Mouse (Mus musculus) CD4-positive helper T cell, adult 2 months (primary cell): Measurements from ENCODE around the gene Lce1j.
"Not testable (repeated sequence)": the region's sequence is repeated elsewhere in the genome, so short reads cannot be mapped to it uniquely, and the experiment has no call there.

Source experiments
- DNase-seq: peaks from one replicate; pipeline ENCODE4 v3.0.0-alpha.2; 2012; ENCODE audit warnings: low read depth, missing footprints, low spot score

Gene Lce1j

GRCm38 (mm10) chr3:92790414-92790813, at the start of gene Lce1j:
TSS of gene Lce1j (minus strand) at chr3:92790514.
- no peak for DNase-seq

DNA sequence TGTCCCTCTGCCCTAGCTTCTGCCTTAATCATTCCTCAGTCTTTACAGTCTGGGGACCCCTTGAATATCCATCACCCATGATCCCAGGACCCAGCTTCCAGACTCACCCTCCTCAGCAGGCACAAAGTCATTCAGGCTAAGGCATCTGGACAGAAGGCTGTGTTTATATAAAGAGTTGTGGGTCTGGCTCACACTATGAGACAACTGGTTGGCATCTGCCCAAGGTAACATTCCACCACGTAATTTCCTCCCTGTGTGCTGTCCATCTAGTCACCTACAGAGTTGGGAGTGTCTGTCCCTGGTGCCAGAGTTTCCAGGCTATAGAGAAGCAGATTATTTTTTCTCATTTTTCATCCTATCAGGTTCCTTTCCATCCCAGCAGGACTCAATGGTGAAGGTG, 36.8 kb upstream of the Lce1j start, which contains the start of gene Kprp:
TSS of gene Kprp (minus strand) at position 140 of the 400 bp plus-strand sequence.
- no peak for DNase-seq

GRCm38 (mm10) chr3:92825808-92826207, 35.5 kb upstream of the Lce1j start:
- no peak for DNase-seq

DNA sequence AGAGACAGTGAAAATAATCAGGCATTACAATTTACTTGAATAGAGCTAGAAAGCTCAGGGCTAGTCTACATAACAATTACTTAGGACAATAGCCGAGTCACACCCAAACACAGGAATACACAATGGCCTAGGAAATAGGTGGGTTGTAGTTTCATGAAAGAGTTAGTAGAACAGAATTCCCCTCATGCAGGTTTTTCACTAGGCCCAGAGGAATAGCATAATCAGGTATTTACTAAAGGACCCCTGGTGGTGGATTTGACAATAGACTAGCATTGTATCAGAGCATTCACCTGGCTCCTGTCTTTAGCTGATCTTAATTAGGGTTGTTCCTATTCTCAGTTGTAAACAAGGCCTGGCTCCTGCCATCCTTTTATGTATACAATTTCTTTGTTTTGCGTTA, 25.7 kb upstream of the Lce1j start:
- DNase-seq: not testable (repeated sequence)

DNA sequence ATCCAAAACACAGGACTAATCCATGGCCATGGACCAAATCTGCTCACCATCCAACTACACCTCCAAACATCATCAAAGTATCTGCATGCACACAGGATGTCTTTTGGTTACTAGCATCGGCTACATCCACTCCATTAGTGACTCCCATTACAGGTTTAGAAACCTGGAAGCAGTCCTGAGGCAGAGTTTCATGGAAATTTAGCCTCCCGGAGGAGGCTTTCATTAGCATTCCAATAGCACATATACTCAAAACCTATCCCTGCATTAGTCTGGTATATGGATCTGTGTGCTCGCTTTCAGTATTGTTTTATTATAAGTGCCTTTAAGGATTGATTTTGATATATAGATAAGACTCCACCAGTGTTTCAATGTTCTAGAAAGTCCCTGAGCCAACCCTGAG, 25.3 kb upstream of the Lce1j start:
- DNase-seq: no peak

- no peak for DNase-seq
Observed at GRCm38 (mm10) chr3:92807791-92808190, 17.5 kb upstream of the Lce1j start, which contains the start of gene Lce1k. TSS of gene Lce1k (minus strand) at chr3:92807891.

DNA sequence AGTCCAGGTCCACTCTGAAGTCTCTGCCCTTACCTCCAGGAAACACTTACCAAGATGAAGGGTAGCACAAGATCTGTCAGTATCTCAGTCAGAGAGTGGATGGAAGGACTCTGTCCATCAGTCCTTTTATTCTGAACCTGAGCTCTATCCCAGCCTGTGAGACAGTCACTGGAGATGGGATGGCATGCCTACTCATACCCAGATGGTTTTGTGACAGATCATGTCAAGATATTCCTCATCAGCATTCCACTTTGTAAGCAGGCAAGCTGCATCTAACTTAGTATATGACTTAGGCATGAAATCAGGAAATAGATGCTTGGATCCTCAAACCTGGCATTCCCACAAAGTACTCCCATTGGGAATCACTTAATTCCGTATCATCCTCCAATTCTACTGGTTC, 11.5 kb downstream of the Lce1j start, which contains the start of gene Lce1i:
TSS of gene Lce1i (minus strand) at position 101 of the 400 bp plus-strand sequence.
- no peak for DNase-seq

DNA sequence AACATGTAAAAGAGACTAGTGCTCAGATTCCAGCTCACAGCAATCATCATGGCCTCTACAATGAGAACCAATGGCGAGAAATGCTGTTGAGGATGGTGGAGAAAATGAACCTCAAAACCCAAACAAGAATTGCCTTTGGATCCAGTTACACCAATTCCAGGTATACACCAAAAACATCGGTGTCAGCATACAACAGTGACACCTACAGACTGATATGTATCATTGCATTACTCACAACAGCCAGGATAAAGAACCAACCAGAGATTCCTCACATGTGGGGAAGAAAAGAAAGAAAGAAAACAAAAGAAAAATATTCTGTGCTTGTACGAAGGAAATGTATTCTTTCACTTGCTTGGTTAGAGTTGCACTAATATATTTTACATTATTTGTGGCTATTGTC, 18.7 kb downstream of the Lce1j start:
- DNase-seq: no peak

DNA sequence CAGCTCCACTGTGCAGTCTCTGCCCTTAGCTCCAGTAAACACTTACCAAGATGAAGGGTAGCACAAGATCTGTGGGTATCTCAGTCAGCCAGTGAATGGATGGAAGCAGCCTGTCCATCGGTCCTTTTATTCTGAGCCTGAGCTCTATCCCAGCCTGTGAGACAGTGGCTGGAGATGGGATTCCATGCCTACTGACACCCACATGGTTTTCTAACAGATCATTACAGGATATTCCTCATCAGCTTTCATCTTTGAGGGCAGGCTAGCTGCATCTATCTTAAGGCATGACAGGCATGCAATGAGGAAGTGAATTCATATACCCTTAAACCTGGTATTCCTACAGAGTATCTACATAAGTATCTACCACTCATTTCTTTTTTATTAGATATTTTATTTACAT, 25.3 kb downstream of the Lce1j start, which contains the start of gene Lce1h:
TSS of gene Lce1h (minus strand) at position 101 of the 400 bp plus-strand sequence.
- DNase-seq: no peak

DNA sequence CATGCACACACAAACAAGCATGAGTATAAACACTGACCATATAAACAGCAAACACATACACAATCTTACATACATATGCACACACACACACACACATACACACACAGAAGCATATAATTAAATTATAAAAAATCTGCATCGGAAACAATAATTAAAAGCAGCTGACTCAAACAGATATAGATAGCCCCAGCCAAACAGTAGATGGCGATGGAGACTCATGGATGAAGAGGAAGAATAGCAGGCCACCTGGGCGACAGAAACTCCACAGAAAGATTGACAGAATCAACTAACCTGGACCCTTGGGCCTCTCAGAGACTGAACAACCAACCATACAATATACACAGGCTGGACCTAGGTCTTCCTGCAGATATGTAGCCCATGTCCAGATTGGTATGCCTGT, 37.1 kb downstream of the Lce1j start:
- DNase-seq: no peak

GRCm38 (mm10) chr3:92752238-92752637, 38.1 kb downstream of the Lce1j start, which contains the start of gene Lce1g:
TSS of gene Lce1g (minus strand) at chr3:92752338.
- no peak for DNase-seq

DNA sequence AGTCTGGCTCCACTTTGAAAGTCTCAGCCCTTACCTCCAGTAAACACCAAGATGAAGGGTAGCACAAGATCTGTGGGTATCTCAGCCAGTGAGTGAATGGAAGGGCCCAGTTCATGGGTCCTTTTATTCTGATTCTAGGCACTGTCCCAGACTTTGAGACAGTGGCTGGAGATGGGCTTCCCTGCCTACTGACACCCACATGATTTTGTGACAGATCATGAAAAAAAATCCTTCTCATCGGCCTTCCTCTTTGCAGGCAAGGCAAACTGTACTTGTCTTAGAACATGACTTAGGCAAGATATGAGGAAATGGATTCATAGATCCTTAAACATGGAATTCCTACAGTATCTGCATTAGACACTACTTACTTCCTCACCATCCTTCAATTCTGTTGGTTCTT, 51.3 kb downstream of the Lce1j start, which contains the start of gene Gm38119:
TSS of gene Gm38119 (minus strand) at position 101 of the 400 bp plus-strand sequence.
- no peak for DNase-seq
